Mouse (Mus musculus): Measurements from ENCODE around the gene Spata2l. TPM values are rescaled to one million over a fixed set of nuclear protein-coding genes. Genes with fewer than 3 reads are reported as not detected.
"Not testable (repeated sequence)": the region's sequence is repeated elsewhere in the genome, so short reads cannot be mapped to it uniquely, and the experiment has no call there.

Spata2l gene
- 10 to 100 TPM in 1 of 2 experiments, 1 to 10 TPM in 1; 9.5 to 16.7 TPM for total RNA-seq (2021)
- long read RNA-seq, experiment 1, transcript Spata2l-202 (2 exons, 2,707 nt) = major isoform, 8 of 15 reads
- long read RNA-seq, experiment 1, partial matches to known transcripts = 0 of 15 reads
- long read RNA-seq, experiment 1, other reads (novel, unspliced or antisense) = 5 of 15 reads
- long read RNA-seq, experiment 2, transcript Spata2l-202 (2 exons, 2,707 nt) = major isoform, 8 of 13 reads
- long read RNA-seq, experiment 2, partial matches to known transcripts = 2 of 13 reads
- long read RNA-seq, experiment 2, other reads (novel, unspliced or antisense) = 0 of 13 reads

GRCm38 (mm10) chr8:123235520-123236497 is at the start of gene Spata2l:
TSS of gene Spata2l (minus strand) at chr8:123236233.
- peak; percentile 94 for DNase-seq

GRCm38 (mm10) chr8:123284493-123284892 is 48.5 kb upstream of the Spata2l start:
- DNase-seq = no peak

GRCm38 (mm10) chr8:123283991-123284390 is 48.0 kb upstream of the Spata2l start:
- DNase-seq = no peak

- not testable (repeated sequence) for DNase-seq
Measured at GRCm38 (mm10) chr8:123282994-123283393, 47.0 kb upstream of the Spata2l start.

- DNase-seq = no peak
Measured at GRCm38 (mm10) chr8:123280302-123281094, 44.5 kb upstream of the Spata2l start.

GRCm38 (mm10) chr8:123279828-123280227 is 43.8 kb upstream of the Spata2l start:
- DNase-seq = no peak

- no peak for DNase-seq
Measured at GRCm38 (mm10) chr8:123278445-123278844, 42.4 kb upstream of the Spata2l start.

- no peak for DNase-seq
Measured at GRCm38 (mm10) chr8:123275096-123275495, 39.1 kb upstream of the Spata2l start.

- DNase-seq = no peak
Measured at GRCm38 (mm10) chr8:123274447-123274846, 38.4 kb upstream of the Spata2l start.

- DNase-seq = no peak
Measured at GRCm38 (mm10) chr8:123271901-123272300, 35.9 kb upstream of the Spata2l start.

- DNase-seq = no peak
Measured at GRCm38 (mm10) chr8:123271147-123271546, 35.1 kb upstream of the Spata2l start.

- DNase-seq = no peak
Measured at GRCm38 (mm10) chr8:123267926-123268656, 32.1 kb upstream of the Spata2l start.

- DNase-seq = not testable (repeated sequence)
Measured at GRCm38 (mm10) chr8:123257593-123257992, 21.6 kb upstream of the Spata2l start.

GRCm38 (mm10) chr8:123257114-123257513 is 21.1 kb upstream of the Spata2l start:
- DNase-seq = no peak

- DNase-seq = no peak
Measured at GRCm38 (mm10) chr8:123255170-123255569, 19.1 kb upstream of the Spata2l start.

- peak; percentile 95 for DNase-seq
Measured at GRCm38 (mm10) chr8:123254099-123254885, 18.3 kb upstream of the Spata2l start, which contains the start of the genes Zfp276 and Vps9d1. TSS of gene Zfp276 (plus strand) at chr8:123254195. TSS of gene Vps9d1 (minus strand) at chr8:123254348.

GRCm38 (mm10) chr8:123253451-123254098 is 17.5 kb upstream of the Spata2l start:
- peak; percentile 26 for DNase-seq

- no peak for DNase-seq
Measured at GRCm38 (mm10) chr8:123252925-123253324, 16.9 kb upstream of the Spata2l start.

- no peak for DNase-seq
Measured at GRCm38 (mm10) chr8:123250940-123251339, 14.9 kb upstream of the Spata2l start.

- DNase-seq = no peak
Measured at GRCm38 (mm10) chr8:123248596-123248995, 12.6 kb upstream of the Spata2l start.

All from adrenal gland, postnatal 10 days (tissue).